Mouse (Mus musculus): Measurements from ENCODE around the gene Kctd5. TPM values are rescaled to one million over a fixed set of nuclear protein-coding genes. Genes with fewer than 3 reads are reported as not detected.
A peak's percentile ranks its signal among the peaks of the same experiment; 100 is the strongest.

Kctd5 gene
- polyA plus RNA-seq, 1 experiment from 2014 or later, result 56.2 TPM

DNA sequence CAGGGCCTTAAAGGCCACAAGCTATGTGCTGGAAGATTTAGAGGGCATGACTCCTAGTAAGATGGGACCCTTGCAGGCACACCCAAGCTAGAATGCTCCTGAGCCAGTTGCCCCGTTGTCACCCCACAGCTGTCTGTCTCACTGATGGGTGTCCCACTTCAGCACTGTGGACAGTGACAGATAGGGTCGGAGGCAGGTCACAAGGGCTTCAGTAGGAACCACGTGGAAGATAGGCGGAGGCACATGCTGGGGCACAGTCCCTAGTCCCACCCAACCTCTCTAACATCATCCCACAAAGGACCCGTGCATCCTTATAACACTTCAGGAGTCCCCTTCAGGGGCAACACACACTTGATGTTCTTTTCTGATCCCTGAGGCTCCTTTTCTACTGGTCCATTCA lies 27.3 kb downstream of the Kctd5 start:
- no peaks in the 10 kb centered on the region for H3K4me1 ChIP-seq (ENCODE audit: control insufficient read depth, insufficient read depth, low read length)
- no peak overlapping the region for H3K27ac ChIP-seq (ENCODE audit: low read length)
- no peaks in the 10 kb centered on the region for H3K9me3 ChIP-seq (replicated peaks; ENCODE audit: control insufficient read depth, low read length)
- H3K4me3 ChIP-seq (replicated peaks; ENCODE audit: low read length), result no peak overlapping the region
- peaks cover 12% of the 10 kb centered on the region; the same call in 1 of the 2 replicates for H3K36me3 ChIP-seq (ENCODE audit: control insufficient read depth, insufficient read depth, low read length)
- no peak for ATAC-seq (ENCODE audit: insufficient read depth, low FRiP score)
- H3K9ac ChIP-seq (ENCODE audit: low read length), result no peak overlapping the region
- 31% methylated on average over 5 of the region's 5 CpGs for whole genome bisulfite sequencing
- no peak overlapping the region for H3K4me2 ChIP-seq (ENCODE audit: low read depth, low read length)
- H3K27me3 ChIP-seq (ENCODE audit: control insufficient read depth, insufficient read depth, low read length), result no peaks in the 10 kb centered on the region

DNA sequence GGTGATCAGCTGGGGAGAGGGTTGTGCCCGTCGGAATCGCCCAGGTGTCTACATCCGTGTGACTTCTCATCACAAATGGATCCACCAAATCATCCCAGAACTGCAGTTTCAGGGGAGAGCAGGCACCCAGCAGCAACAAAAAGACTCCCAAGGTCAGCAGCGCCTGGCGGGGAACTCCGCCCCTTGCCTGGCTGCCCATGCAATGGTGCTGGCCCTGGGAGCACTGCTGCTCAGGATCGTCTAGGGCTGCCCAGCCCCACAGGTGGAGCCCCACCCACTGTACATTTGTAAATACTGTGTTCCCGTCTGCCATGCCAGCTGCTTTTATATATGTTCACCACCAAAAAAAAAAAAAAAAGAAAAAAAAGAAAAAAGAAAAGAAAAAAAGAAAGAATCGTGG lies 27.7 kb downstream of the Kctd5 start:
- no peak overlapping the region for H3K4me2 ChIP-seq (ENCODE audit: low read depth, low read length)
- no peak overlapping the region for H3K9ac ChIP-seq (ENCODE audit: low read length)
- no peaks in the 10 kb centered on the region for H3K9me3 ChIP-seq (replicated peaks; ENCODE audit: control insufficient read depth, low read length)
- 71% methylated on average over 10 of the region's 10 CpGs for WGBS
- ATAC-seq (ENCODE audit: insufficient read depth, low FRiP score), result no peak
- no peak overlapping the region for H3K4me3 ChIP-seq (replicated peaks; ENCODE audit: low read length)
- H3K36me3 ChIP-seq (ENCODE audit: control insufficient read depth, insufficient read depth, low read length), result peaks cover 12% of the 10 kb centered on the region; the same call in 1 of the 2 replicates
- no peak overlapping the region for H3K27ac ChIP-seq (ENCODE audit: low read length)
- no peaks in the 10 kb centered on the region for H3K27me3 ChIP-seq (ENCODE audit: control insufficient read depth, insufficient read depth, low read length)
- H3K4me1 ChIP-seq (ENCODE audit: control insufficient read depth, insufficient read depth, low read length), result no peaks in the 10 kb centered on the region

DNA sequence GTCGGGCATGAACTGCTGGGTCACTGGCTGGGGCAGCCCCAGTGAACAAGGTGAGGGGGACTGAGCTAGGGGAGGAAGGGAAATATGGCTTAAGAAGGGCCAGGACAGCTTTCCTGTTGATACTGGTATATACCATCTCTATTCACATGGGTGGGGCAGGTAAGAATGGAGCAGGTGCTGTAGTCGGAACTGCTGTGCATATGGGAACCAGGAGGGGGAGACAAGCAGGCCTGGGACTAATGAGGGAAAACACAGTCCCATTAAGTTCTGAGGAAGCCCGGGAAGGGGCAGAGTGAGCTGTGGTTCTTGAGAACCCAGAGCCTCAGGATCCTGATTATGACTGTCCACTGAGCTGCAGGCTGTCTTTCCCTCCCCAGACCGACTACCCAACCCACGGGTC lies 28.8 kb downstream of the Kctd5 start:
- H3K27me3 ChIP-seq (ENCODE audit: control insufficient read depth, insufficient read depth, low read length), result no peaks in the 10 kb centered on the region
- H3K36me3 ChIP-seq (ENCODE audit: control insufficient read depth, insufficient read depth, low read length), result peaks cover 12% of the 10 kb centered on the region; the same call in 1 of the 2 replicates
- H3K4me1 ChIP-seq (ENCODE audit: control insufficient read depth, insufficient read depth, low read length), result no peaks in the 10 kb centered on the region
- H3K9me3 ChIP-seq (replicated peaks; ENCODE audit: control insufficient read depth, low read length), result no peaks in the 10 kb centered on the region
- no peak for ATAC-seq (ENCODE audit: insufficient read depth, low FRiP score)
- no peak overlapping the region for H3K27ac ChIP-seq (ENCODE audit: low read length)
- no peak overlapping the region for H3K4me3 ChIP-seq (replicated peaks; ENCODE audit: low read length)
- WGBS, result 47% methylated on average over 5 of the region's 5 CpGs
- H3K4me2 ChIP-seq (ENCODE audit: low read depth, low read length), result no peak overlapping the region
- H3K9ac ChIP-seq (ENCODE audit: low read length), result no peak overlapping the region

DNA sequence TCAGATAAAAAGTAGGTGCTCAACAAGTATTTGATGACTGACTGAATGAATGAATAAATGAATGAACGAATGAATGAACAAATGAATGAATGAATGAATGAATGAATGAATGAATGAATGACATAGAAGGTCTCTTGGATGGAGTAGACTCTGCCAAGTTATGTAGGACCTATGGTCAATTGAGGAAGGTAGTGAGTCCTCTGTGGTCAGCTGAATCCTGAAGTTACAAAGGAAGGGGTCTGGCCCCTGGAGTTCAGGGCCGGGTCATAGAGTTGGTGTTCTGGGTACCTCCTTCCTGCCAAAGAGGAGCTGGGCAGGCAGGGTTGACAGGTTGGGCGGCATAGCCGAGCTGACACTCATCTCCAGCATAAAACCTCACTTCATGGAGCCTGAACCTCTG lies 35.4 kb downstream of the Kctd5 start, which contains the start of gene Prss27:
Gene Prss27 (plus strand): TSS at position 301 of the 400 bp plus-strand sequence.
- WGBS, result 63% methylated on average over 4 of the region's 4 CpGs
- Histone ChIP-seq H3K9me3 (replicated peaks; ENCODE audit: control insufficient read depth, low read length) (no peaks in the 10 kb centered on the region), H3K9ac (ENCODE audit: low read length) (peak within 1 kb of the TSS; percentile 35), H3K4me2 (ENCODE audit: low read depth, low read length) (no peak within 1 kb of the TSS), H3K36me3 (ENCODE audit: control insufficient read depth, insufficient read depth, low read length) (no peaks in the 10 kb centered on the region), H3K27me3 (ENCODE audit: control insufficient read depth, insufficient read depth, low read length) (no peaks in the 10 kb centered on the region), H3K4me3 (replicated peaks; ENCODE audit: low read length) (no peak within 1 kb of the TSS), H3K27ac (ENCODE audit: low read length) (peak within 1 kb of the TSS; percentile 42; the same call in 1 of the 2 replicates), H3K4me1 (ENCODE audit: control insufficient read depth, insufficient read depth, low read length) (peaks cover 5% of the 10 kb centered on the region; the same call in 1 of the 2 replicates)
- peak; percentile 12; the same call in 1 of the 2 replicates for ATAC-seq (ENCODE audit: insufficient read depth, low FRiP score)

DNA sequence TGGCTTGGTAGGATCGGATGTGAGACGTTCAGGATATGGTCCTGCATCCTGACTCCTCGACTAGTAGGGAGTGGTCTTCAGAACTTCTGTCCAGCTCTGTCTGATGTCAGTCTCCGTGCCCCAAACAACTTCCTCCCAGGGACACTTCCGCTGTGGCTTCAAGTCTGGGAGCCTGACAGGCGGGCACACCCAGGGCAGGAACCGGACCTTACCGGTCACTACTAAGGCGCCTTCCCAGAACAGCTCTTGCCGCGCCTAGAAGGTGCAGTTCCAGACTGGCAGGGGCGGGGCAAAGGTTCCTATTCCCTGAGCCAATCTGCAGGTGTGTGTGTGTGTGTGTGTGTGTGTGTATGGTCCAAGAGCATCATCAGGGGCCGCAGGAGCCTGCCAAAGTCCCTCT lies 35.9 kb downstream of the Kctd5 start:
- H3K27ac ChIP-seq (ENCODE audit: low read length), result peak overlapping the region; percentile 42; the same call in 1 of the 2 replicates
- peaks cover 5% of the 10 kb centered on the region; the same call in 1 of the 2 replicates for H3K4me1 ChIP-seq (ENCODE audit: control insufficient read depth, insufficient read depth, low read length)
- no peaks in the 10 kb centered on the region for H3K36me3 ChIP-seq (ENCODE audit: control insufficient read depth, insufficient read depth, low read length)
- no peaks in the 10 kb centered on the region for H3K9me3 ChIP-seq (replicated peaks; ENCODE audit: control insufficient read depth, low read length)
- H3K9ac ChIP-seq (ENCODE audit: low read length), result peak overlapping the region; percentile 35; the same call in 1 of the 2 replicates
- H3K4me3 ChIP-seq (replicated peaks; ENCODE audit: low read length), result no peak overlapping the region
- peak; percentile 81 for ATAC-seq (ENCODE audit: insufficient read depth, low FRiP score)
- H3K27me3 ChIP-seq (ENCODE audit: control insufficient read depth, insufficient read depth, low read length), result no peaks in the 10 kb centered on the region
- no peak overlapping the region for H3K4me2 ChIP-seq (ENCODE audit: low read depth, low read length)
- 66% methylated on average over 13 of the region's 13 CpGs for WGBS

DNA sequence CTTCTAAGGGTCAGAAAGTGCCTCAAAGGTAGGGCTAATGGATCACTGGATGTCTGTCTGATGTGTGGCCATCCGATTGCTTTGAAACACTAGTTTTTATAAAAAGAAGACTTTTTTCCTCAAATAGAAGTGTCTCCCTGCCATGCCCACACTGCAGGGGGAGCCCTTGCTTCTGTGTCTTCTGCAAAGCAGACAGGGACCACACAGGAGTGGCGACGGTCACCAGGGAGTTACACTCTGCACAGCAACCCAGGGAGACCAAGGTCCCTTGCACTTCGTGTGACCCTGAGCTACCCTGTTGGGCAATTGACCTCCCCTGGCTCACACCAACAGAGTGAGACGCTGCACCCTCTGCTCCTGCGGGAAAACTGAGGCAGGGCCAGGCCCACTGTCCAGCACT lies 36.3 kb downstream of the Kctd5 start:
- Histone ChIP-seq H3K27ac (ENCODE audit: low read length) (peak overlapping the region; percentile 42; the same call in 1 of the 2 replicates), H3K4me1 (ENCODE audit: control insufficient read depth, insufficient read depth, low read length) (peaks cover 5% of the 10 kb centered on the region; the same call in 1 of the 2 replicates), H3K27me3 (ENCODE audit: control insufficient read depth, insufficient read depth, low read length) (no peaks in the 10 kb centered on the region), H3K9ac (ENCODE audit: low read length) (peak overlapping the region; percentile 35; the same call in 1 of the 2 replicates), H3K9me3 (replicated peaks; ENCODE audit: control insufficient read depth, low read length) (no peaks in the 10 kb centered on the region), H3K4me2 (ENCODE audit: low read depth, low read length) (no peak overlapping the region), H3K4me3 (replicated peaks; ENCODE audit: low read length) (no peak overlapping the region), H3K36me3 (ENCODE audit: control insufficient read depth, insufficient read depth, low read length) (no peaks in the 10 kb centered on the region)
- peak; percentile 14; the same call in 1 of the 2 replicates for ATAC-seq (ENCODE audit: insufficient read depth, low FRiP score)
- WGBS, result 68% methylated on average over 6 of the region's 6 CpGs

DNA sequence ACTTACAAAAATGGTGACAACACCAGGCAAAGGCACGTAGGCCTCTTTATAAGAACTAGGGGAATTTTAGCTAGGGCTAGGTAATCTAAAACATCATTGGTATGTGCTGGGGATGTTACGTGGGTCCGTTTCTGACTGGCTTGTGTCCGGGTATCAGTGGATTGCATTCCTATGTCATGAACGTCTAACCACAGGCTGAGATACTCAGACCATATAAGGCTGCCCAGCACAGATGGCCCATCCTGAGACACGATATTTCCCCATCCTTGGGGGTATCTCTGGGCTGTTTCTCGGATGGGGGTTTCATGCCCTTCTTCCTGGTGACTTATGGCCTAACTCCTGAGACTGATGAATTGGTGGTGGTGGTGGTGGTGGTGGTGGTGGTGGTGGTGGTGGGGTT lies 38.2 kb downstream of the Kctd5 start:
- no peak overlapping the region for H3K4me2 ChIP-seq (ENCODE audit: low read depth, low read length)
- no peak overlapping the region for H3K4me3 ChIP-seq (replicated peaks; ENCODE audit: low read length)
- H3K9me3 ChIP-seq (replicated peaks; ENCODE audit: control insufficient read depth, low read length), result no peaks in the 10 kb centered on the region
- no peak overlapping the region for H3K27ac ChIP-seq (ENCODE audit: low read length)
- 63% methylated on average over 7 of the region's 7 CpGs for WGBS
- no peaks in the 10 kb centered on the region for H3K36me3 ChIP-seq (ENCODE audit: control insufficient read depth, insufficient read depth, low read length)
- no peaks in the 10 kb centered on the region for H3K27me3 ChIP-seq (ENCODE audit: control insufficient read depth, insufficient read depth, low read length)
- no peak overlapping the region for H3K9ac ChIP-seq (ENCODE audit: low read length)
- no peak for ATAC-seq (ENCODE audit: insufficient read depth, low FRiP score)
- peaks cover 5% of the 10 kb centered on the region; the same call in 1 of the 2 replicates for H3K4me1 ChIP-seq (ENCODE audit: control insufficient read depth, insufficient read depth, low read length)

DNA sequence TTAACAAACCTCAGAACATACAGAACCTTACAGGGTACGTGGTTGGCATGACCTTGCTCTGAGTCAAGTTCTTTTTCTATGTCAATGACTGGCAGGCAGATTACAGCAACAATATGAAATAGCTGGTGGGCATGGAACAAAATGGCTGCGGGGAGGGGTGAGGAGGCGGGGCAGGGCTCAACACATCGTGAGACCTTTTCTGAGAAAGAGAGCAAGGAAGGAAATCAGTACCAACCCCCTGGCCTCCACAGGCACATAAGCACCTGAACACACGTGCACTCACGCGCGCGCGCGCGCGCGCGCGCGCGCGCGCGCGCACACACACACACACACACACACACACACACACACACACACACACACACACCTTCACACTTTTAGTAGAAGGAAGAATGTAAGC lies 42.7 kb downstream of the Kctd5 start:
- Histone ChIP-seq H3K4me2 (ENCODE audit: low read depth, low read length) (no peak overlapping the region), H3K27ac (ENCODE audit: low read length) (no peak overlapping the region), H3K36me3 (ENCODE audit: control insufficient read depth, insufficient read depth, low read length) (no peaks in the 10 kb centered on the region), H3K9ac (ENCODE audit: low read length) (no peak overlapping the region), H3K4me1 (ENCODE audit: control insufficient read depth, insufficient read depth, low read length) (no peaks in the 10 kb centered on the region), H3K27me3 (ENCODE audit: control insufficient read depth, insufficient read depth, low read length) (no peaks in the 10 kb centered on the region), H3K9me3 (replicated peaks; ENCODE audit: control insufficient read depth, low read length) (no peaks in the 10 kb centered on the region), H3K4me3 (replicated peaks; ENCODE audit: low read length) (no peak overlapping the region)
- ATAC-seq (ENCODE audit: insufficient read depth, low FRiP score), result no peak
- WGBS, result 82% methylated on average over 10 of the region's 22 CpGs

DNA sequence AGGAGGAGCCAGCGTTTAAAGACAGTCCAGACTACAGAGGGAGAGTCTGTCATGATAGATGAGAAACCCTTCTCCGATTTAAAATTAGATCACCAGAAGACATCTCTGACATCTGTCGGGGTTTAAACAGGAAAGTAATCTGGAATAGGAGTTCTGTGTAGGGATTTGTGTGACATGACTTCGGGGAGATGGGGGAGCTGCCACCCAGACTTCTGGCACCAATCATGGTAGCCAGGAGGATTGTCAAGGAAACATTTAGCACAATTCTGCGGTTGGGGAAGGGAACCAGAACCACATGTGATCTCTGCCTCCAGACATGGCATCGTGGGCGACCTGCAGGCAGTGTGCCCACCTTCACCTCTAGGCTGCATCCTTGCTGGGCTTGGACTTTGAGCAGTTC lies 43.8 kb downstream of the Kctd5 start:
- Histone ChIP-seq H3K27ac (ENCODE audit: low read length) (no peak overlapping the region), H3K4me3 (replicated peaks; ENCODE audit: low read length) (no peak overlapping the region), H3K9me3 (replicated peaks; ENCODE audit: control insufficient read depth, low read length) (no peaks in the 10 kb centered on the region), H3K4me1 (ENCODE audit: control insufficient read depth, insufficient read depth, low read length) (no peaks in the 10 kb centered on the region), H3K27me3 (ENCODE audit: control insufficient read depth, insufficient read depth, low read length) (no peaks in the 10 kb centered on the region), H3K9ac (ENCODE audit: low read length) (no peak overlapping the region), H3K4me2 (ENCODE audit: low read depth, low read length) (no peak overlapping the region), H3K36me3 (ENCODE audit: control insufficient read depth, insufficient read depth, low read length) (no peaks in the 10 kb centered on the region)
- WGBS, result 72% methylated on average over 7 of the region's 7 CpGs
- no peak for ATAC-seq (ENCODE audit: insufficient read depth, low FRiP score)

Measured in stomach, embryonic 16.5 days (tissue).